Mouse (Mus musculus): ENCODE measurements around the gene Sesn1. TPM values are rescaled to one million over a fixed set of nuclear protein-coding genes. Genes with fewer than 3 reads are reported as not detected.

Gene Sesn1
- polyA plus RNA-seq, 1 experiment: 9.7 TPM

- Histone ChIP-seq H3K79me2 (ENCODE audit: control insufficient read depth, insufficient read depth) (no peaks in the 10 kb centered on the region), H3K4me3 (no peak overlapping the region), H3K36me3 (ENCODE audit: control insufficient read depth, insufficient read depth) (no peaks in the 10 kb centered on the region), H3K27me3 (ENCODE audit: control insufficient read depth, insufficient read depth, insufficient read length) (no peaks in the 10 kb centered on the region), H3ac (ENCODE audit: control insufficient read depth, insufficient read length) (no peak overlapping the region), H3K4me2 (ENCODE audit: low read depth) (no peak overlapping the region)
- TF ChIP-seq TCF3 (IDR thresholded peaks at IDR 0.05; ENCODE audit: insufficient read length, low read depth) (no peak), E2F4 (IDR thresholded peaks at IDR 0.05; ENCODE audit: insufficient read depth) (no peak), POLR2AphosphoS2 (IDR thresholded peaks at IDR 0.05; ENCODE audit: insufficient read length, low read depth) (no peak), TCF12 (IDR thresholded peaks at IDR 0.05; ENCODE audit: insufficient read depth, poor library complexity, severe bottlenecking) (no peak), MYOG (IDR thresholded peaks at IDR 0.05; ENCODE audit: control insufficient read depth in 1 of 3, insufficient read depth in 1 of 3, insufficient read length in 2 of 3, low read depth in 2 of 3) (no peak), REST (IDR thresholded peaks at IDR 0.05; ENCODE audit: insufficient read depth, insufficient read length) (no peak), SRF (IDR thresholded peaks at IDR 0.05; ENCODE audit: control insufficient read depth, insufficient read length, low read depth) (no peak), MAX (IDR thresholded peaks at IDR 0.05; ENCODE audit: low read depth) (no peak), USF1 (IDR thresholded peaks at IDR 0.05; ENCODE audit: low read depth) (no peak), CEBPB (IDR thresholded peaks at IDR 0.05; ENCODE audit: insufficient read depth, poor library complexity, severe bottlenecking) (no peak), POLR2A (IDR thresholded peaks at IDR 0.05; ENCODE audit: insufficient read length, low read depth) (no peak), MYOD1 (IDR thresholded peaks at IDR 0.05; ENCODE audit: control insufficient read depth in 1 of 3, insufficient read length in 2 of 3, low read depth in 2 of 3) (no peak)
These were observed 147.9 kb downstream of the Sesn1 start for GRCm38 (mm10) chr10:41957421-41958225.

Other genes with a start within 250 kb of the Sesn1 start
- gene Ccdc162, start 93.3 kb upstream of the Sesn1 start, polyA plus RNA-seq (2012; fragmentation: generic; extraction: Trizol): 5.0 TPM
- 3.3 TPM for gene Cep57l1, start 64 bp upstream of the Sesn1 start, polyA plus RNA-seq (2012; fragmentation: generic; extraction: Trizol)
- 0.31 TPM for gene Armc2, start 208.5 kb downstream of the Sesn1 start, polyA plus RNA-seq (2012; fragmentation: generic; extraction: Trizol)

Data from myocyte (in vitro differentiated cells).